Mouse (Mus musculus): ENCODE measurements around the gene Cpa4.

DNA sequence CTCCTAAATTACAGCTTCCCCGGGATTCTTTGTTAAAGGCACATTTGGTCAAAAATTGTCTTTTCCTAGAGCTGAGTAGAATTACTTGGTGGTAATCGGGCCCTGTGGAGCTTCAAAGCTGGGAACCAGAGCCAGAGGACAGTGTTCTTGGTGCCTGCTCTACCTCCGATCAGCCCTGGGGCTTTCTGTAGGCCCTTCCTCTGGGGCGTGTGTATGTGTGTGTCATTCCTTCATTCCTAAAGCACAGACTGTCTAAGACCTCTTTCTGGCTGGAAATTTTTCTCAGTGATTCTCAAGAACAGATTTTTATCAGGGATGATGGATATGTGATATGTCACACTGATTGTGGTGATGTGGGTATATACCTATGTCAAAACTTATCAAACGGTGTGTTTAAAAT lies 29.4 kb upstream of the Cpa4 start:
- no peak for TF ChIP-seq POLR2A (IDR thresholded peaks at IDR 0.05; ENCODE audit: borderline replicate concordance, low read depth, low read length)
- no peak for TF ChIP-seq CTCF (IDR thresholded peaks at IDR 0.05; ENCODE audit: low read depth, low read length)

Data from bone marrow macrophage, adult 2 months (primary cell).